Mouse (Mus musculus): ENCODE measurements around the gene Nsd2. TPM values are rescaled to one million over a fixed set of nuclear protein-coding genes. Genes with fewer than 3 reads are reported as not detected.
"Not testable (repeated sequence)": the region's sequence is repeated elsewhere in the genome, so short reads cannot be mapped to it uniquely, and the experiment has no call there.

The Nsd2 gene
- polyA plus RNA-seq, 1 experiment from 2014 or later: 37.6 TPM

DNA sequence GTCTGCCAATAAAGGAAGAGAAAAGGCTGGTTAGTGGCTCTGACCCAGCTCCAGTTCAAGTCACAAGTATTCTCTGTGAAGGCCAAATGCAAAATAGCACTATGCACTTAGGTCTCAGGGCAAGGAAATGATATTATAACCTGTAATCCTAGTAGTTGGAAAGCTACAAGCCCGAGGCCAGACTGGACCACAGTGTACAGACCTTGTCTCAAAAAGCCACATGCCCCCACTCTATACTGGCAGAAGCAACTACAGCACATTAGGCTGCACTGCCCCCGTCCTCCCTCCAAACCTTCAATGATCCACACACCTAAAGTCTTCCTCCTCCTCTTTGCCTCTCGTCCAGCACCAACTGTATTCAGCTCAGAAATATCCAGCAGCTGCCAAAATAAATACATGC is 80.8 kb downstream of the Nsd2 start:
- ATAC-seq (ENCODE audit: insufficient number of reproducible peaks, low FRiP score, low TSS enrichment, low read depth): no peak
- 87% methylated on average over 3 of the region's 3 CpGs for WGBS

DNA sequence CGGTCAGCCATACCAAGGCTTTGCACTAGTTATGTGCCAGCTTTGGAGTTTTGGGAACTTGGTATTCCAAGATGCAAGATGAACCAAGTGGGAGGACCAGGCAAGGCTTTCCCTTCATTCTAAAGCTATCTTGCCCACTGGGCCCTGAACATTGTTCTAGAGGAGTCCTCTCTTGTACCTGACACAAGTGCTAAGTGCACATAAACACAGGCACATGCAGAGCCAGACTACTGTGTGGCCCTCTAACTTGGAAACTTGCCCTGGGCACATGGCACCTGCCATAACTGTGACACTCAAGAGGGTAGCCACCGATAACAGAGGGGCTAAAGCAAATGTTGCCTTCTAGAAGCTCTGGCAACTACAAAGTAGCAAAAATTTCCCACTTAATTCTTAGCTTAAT is 82.2 kb downstream of the Nsd2 start:
- H3K4me2 ChIP-seq (replicated peaks): no peak overlapping the region
- H3K27me3 ChIP-seq: no peaks in the 10 kb centered on the region
- no peak overlapping the region for H3K4me3 ChIP-seq (replicated peaks)
- WGBS: 91% methylated on average over 2 of the region's 2 CpGs
- no peak overlapping the region for H3K27ac ChIP-seq (replicated peaks)
- H3K9ac ChIP-seq: no peak overlapping the region
- H3K4me1 ChIP-seq: no peaks in the 10 kb centered on the region
- H3K36me3 ChIP-seq: peaks cover 54% of the 10 kb centered on the region
- H3K9me3 ChIP-seq (replicated peaks): no peaks in the 10 kb centered on the region
- no peak for ATAC-seq (ENCODE audit: insufficient number of reproducible peaks, low FRiP score, low TSS enrichment, low read depth)

More for the DNA sequence above, 80.8 kb downstream of the Nsd2 start:
- no peak overlapping the region for H3K4me2 ChIP-seq (replicated peaks)
- no peaks in the 10 kb centered on the region for H3K4me1 ChIP-seq
- no peak overlapping the region for H3K9ac ChIP-seq
- H3K4me3 ChIP-seq (replicated peaks): no peak overlapping the region
- no peaks in the 10 kb centered on the region for H3K9me3 ChIP-seq (replicated peaks)
- no peak overlapping the region for H3K27ac ChIP-seq (replicated peaks)
- no peaks in the 10 kb centered on the region for H3K27me3 ChIP-seq
- H3K36me3 ChIP-seq: peaks cover 67% of the 10 kb centered on the region

DNA sequence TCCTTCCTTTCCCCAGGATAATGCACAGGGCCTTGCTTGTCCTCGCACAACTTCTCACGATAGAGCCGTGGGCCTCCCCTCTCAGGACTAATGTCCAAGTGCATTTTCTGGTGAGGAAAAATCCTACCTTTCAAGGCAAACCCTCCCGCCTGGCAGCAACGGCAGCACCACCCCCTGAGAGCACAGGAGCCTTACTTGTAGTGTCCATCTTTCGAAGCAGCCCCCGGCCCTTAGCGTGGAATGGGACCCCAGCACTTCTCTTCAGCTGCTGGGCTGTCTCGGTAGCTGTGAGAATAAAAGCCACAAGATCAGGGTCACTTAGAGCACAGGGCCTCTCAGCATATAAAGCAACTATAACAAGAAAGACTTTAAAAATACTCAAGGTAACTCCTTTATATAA is 82.7 kb downstream of the Nsd2 start:
- 91% methylated on average over 9 of the region's 9 CpGs for WGBS

DNA sequence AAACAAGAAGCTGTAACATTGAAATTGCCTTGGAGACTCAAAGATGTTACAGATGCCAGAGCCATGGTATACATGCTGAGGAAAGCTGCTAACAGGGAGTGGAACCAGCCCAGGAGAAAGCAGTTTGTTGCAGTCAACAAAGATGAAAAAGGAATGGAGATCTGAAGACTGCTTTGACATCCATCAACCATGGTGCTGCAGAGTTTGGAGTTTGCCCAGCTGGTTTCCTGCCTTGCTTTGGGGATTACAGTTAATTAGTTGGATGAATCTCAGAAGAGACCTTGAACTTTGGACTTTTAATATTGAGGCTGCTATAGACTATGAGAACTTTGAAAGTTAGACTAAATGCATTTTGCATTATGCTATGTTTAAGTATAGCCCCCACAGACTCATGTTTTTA is 94.5 kb downstream of the Nsd2 start:
- peaks cover 53% of the 10 kb centered on the region for H3K36me3 ChIP-seq

More for the DNA sequence above, 82.7 kb downstream of the Nsd2 start:
- Histone ChIP-seq H3K9ac (no peak overlapping the region), H3K27ac (replicated peaks) (no peak overlapping the region), H3K4me3 (replicated peaks) (no peak overlapping the region), H3K4me1 (no peaks in the 10 kb centered on the region), H3K9me3 (replicated peaks) (no peaks in the 10 kb centered on the region), H3K36me3 (peaks cover 51% of the 10 kb centered on the region), H3K27me3 (no peaks in the 10 kb centered on the region), H3K4me2 (replicated peaks) (no peak overlapping the region)
- no peak for ATAC-seq (ENCODE audit: insufficient number of reproducible peaks, low FRiP score, low TSS enrichment, low read depth)

DNA sequence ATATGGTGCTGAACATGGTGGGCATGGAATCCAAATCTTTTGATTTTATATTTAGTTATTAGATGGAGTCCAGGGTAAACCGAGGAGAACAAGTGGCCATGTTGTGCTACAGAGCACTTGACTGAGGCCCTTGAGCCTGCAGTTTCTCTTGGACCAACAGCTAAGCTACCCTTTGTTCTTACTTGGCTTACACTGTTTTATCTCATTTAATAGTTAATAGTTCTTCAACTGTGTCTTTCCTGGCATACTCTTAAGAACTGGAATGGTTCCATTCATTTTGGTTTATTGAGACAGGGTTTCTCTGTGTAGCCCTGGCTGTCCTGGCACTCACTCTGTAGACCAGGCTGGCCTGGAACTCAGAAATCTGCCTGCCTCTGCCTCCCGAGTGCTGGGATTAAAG is 96.1 kb downstream of the Nsd2 start:
- not testable (repeated sequence) for H3K9me3 ChIP-seq (replicated peaks); H3K4me1 ChIP-seq; ATAC-seq (ENCODE audit: insufficient number of reproducible peaks, low FRiP score, low TSS enrichment, low read depth); H3K4me2 ChIP-seq (replicated peaks); H3K27ac ChIP-seq (replicated peaks); H3K27me3 ChIP-seq; H3K9ac ChIP-seq; H3K4me3 ChIP-seq (replicated peaks)
- 95% methylated on average over 2 of the region's 2 CpGs for WGBS
- peaks cover 69% of the 10 kb centered on the region for H3K36me3 ChIP-seq

More for the DNA sequence above, 94.5 kb downstream of the Nsd2 start:
- not testable (repeated sequence) for H3K27ac ChIP-seq (replicated peaks); H3K9me3 ChIP-seq (replicated peaks); H3K9ac ChIP-seq; H3K4me2 ChIP-seq (replicated peaks); ATAC-seq (ENCODE audit: insufficient number of reproducible peaks, low FRiP score, low TSS enrichment, low read depth); H3K27me3 ChIP-seq; H3K4me1 ChIP-seq; H3K4me3 ChIP-seq (replicated peaks)

DNA sequence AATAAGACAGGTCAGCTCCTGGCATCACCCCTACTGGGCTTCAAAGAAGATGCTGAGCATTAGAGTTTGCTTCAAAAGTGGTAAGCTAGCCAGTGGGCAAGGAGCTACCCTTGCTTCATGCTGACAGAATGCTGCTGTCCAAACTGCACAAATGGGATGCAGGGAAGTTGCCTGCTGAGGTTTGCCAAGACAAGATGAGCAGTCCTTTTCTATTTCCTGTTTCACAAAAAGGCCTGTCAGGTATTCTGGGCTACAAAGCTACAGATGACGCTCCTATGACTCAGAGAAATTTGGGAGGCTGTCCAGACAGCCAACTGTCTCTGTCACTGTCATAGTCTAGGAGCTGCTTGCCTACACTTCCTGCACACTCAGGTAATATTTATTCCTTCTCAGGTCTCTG is 98.9 kb downstream of the Nsd2 start:
- peaks cover 57% of the 10 kb centered on the region for H3K36me3 ChIP-seq
- no peaks in the 10 kb centered on the region for H3K9me3 ChIP-seq (replicated peaks)

DNA sequence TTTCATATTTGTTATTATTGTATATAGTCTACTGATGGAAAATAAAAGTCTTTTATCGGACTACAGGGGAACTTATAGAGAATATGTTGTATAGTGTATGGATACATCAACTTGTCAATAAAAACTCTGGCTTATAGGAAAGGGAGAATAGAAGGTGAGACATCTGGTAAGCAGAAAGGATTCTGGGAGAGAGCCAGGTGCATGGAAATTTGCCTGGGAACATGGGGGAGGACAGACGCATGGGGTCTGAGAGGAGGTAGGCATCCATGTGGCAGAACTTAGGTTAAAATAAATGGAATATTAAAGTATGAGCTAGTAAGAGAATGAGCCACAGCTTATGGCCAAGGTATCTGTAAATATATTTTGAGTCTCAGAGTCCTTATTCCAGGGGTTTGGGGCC is 99.5 kb downstream of the Nsd2 start:
- H3K4me3 ChIP-seq (replicated peaks): no peak overlapping the region
- H3K36me3 ChIP-seq: peaks cover 55% of the 10 kb centered on the region
- no peaks in the 10 kb centered on the region for H3K27me3 ChIP-seq
- H3K4me1 ChIP-seq: no peaks in the 10 kb centered on the region
- H3K9ac ChIP-seq: no peak overlapping the region
- 93% methylated on average over 2 of the region's 2 CpGs for WGBS
- H3K27ac ChIP-seq (replicated peaks): no peak overlapping the region
- no peak overlapping the region for H3K4me2 ChIP-seq (replicated peaks)
- no peaks in the 10 kb centered on the region for H3K9me3 ChIP-seq (replicated peaks)
- ATAC-seq (ENCODE audit: insufficient number of reproducible peaks, low FRiP score, low TSS enrichment, low read depth): no peak

More for the DNA sequence above, 98.9 kb downstream of the Nsd2 start:
- 90% methylated on average over 1 of the region's 1 CpGs for WGBS
- ATAC-seq (ENCODE audit: insufficient number of reproducible peaks, low FRiP score, low TSS enrichment, low read depth): no peak
- Histone ChIP-seq H3K4me2 (replicated peaks) (no peak overlapping the region), H3K9ac (no peak overlapping the region), H3K4me3 (replicated peaks) (no peak overlapping the region), H3K27ac (replicated peaks) (no peak overlapping the region), H3K4me1 (no peaks in the 10 kb centered on the region), H3K27me3 (no peaks in the 10 kb centered on the region)

DNA sequence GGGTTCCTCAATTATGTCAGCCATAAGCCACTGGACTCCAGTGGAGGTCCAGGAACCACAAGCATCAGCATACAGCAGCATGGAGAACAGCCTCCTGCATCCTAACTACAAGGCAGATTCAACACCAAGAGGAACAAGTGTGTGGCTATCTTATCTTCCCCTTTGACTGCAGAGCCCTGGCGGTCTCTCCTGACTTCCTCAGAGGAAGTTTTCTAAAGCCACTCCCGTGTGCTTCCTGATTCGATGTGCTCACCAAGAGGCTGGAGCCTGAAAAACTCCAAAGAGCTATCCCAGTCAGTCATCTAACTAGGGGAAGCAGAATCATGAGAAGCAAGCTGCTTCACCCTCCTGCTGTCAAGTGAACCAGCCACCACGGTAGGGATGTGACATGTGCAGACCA is 100.4 kb downstream of the Nsd2 start:
- Histone ChIP-seq H3K27me3 (no peaks in the 10 kb centered on the region), H3K9ac (no peak overlapping the region), H3K4me3 (replicated peaks) (no peak overlapping the region), H3K27ac (replicated peaks) (no peak overlapping the region), H3K9me3 (replicated peaks) (no peaks in the 10 kb centered on the region), H3K4me2 (replicated peaks) (no peak overlapping the region), H3K36me3 (peaks cover 49% of the 10 kb centered on the region), H3K4me1 (no peaks in the 10 kb centered on the region)
- WGBS: 81% methylated on average over 4 of the region's 4 CpGs
- no peak for ATAC-seq (ENCODE audit: insufficient number of reproducible peaks, low FRiP score, low TSS enrichment, low read depth)

DNA sequence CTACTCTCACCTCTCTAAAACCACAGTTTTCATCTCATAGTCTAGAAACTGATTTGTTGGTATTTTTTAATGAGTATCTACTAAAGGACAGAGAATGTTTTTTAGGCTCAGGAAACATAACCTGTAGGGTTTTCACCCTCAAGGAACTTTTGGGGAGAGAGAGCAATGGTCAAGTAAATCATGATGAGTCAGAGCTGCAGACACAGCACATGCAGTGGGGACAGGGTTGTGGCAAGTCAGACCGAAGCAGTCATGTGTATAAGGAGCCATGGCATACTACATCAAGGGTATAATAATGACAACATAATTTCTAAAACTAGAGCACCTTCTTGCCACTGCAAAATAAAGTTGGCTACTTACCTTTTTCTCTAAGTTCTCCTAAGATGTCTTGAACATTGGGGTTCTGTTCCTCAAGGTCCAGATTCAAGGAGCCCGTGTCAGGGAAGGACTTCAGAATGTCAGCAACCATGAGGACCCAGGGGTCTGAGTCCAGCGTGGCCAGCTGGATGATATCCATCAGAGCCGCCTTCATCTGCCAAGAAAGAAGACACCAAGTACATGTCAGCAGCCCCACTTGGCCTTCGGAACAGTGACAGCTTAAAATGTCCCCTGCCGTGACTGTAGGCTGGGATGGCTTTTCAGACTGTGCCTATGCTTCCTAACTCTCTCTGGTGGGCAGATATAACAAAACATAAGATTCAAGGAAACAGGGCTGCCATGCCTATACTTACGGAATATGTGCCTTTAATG is 101.1 kb downstream of the Nsd2 start:
- Histone ChIP-seq H3K27ac (replicated peaks) (no peak overlapping the region), H3K9me3 (replicated peaks) (no peaks in the 10 kb centered on the region), H3K27me3 (no peaks in the 10 kb centered on the region), H3K4me2 (replicated peaks) (no peak overlapping the region), H3K9ac (no peak overlapping the region), H3K36me3 (peaks cover 49% of the 10 kb centered on the region), H3K4me1 (no peaks in the 10 kb centered on the region), H3K4me3 (replicated peaks) (no peak overlapping the region)
- WGBS: 83% methylated on average over 7 of the region's 7 CpGs
- no peak for ATAC-seq (ENCODE audit: insufficient number of reproducible peaks, low FRiP score, low TSS enrichment, low read depth)

DNA sequence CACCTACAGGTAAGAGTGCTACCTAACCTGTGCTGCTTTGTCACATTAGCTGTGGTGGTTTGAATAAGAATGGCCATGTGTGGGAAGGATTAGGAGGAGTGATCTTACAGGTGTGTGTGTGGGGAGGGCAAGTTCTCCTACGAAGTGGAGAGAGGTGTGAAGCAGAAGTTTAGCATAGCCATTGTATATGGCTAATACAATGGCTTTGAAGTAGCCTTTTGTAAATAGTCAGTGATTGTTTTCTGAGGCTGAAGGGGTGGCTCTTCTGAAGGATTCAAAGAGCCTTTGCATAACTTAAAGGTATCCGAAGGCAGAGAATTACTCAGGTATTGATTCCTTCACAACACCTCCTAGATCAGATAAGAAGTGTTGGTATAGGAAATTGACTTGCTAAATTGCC is 102.0 kb downstream of the Nsd2 start:
- ATAC-seq (ENCODE audit: insufficient number of reproducible peaks, low FRiP score, low TSS enrichment, low read depth): no peak
- Histone ChIP-seq H3K9ac (no peak overlapping the region), H3K36me3 (peaks cover 50% of the 10 kb centered on the region), H3K4me3 (replicated peaks) (no peak overlapping the region), H3K27me3 (no peaks in the 10 kb centered on the region), H3K27ac (replicated peaks) (no peak overlapping the region), H3K9me3 (replicated peaks) (no peaks in the 10 kb centered on the region), H3K4me2 (replicated peaks) (no peak overlapping the region), H3K4me1 (no peaks in the 10 kb centered on the region)
- WGBS: 49% methylated on average over 2 of the region's 2 CpGs

DNA sequence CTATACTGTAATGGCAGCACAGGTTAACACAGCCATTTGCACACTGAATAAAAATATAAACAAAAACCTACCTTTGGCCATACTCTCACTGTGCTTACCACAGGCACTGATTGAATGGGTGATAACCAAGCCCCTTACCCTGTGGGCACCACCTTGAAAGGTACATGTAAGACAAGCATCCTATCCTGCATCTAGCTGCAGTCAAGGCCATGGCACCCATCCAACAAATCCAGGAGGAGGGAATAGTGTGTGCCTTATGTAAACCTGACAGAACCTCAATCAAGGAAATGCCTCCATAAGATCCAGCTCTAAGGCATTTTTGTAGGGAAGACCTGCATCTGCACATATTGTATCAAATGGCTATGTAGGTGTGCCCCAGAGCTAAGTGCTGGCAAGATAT is 105.6 kb downstream of the Nsd2 start:
- Histone ChIP-seq H3K4me3 (replicated peaks) (no peak overlapping the region), H3K27ac (replicated peaks) (no peak overlapping the region), H3K36me3 (peaks cover 44% of the 10 kb centered on the region), H3K4me2 (replicated peaks) (no peak overlapping the region), H3K9me3 (replicated peaks) (no peaks in the 10 kb centered on the region), H3K9ac (no peak overlapping the region), H3K27me3 (no peaks in the 10 kb centered on the region), H3K4me1 (no peaks in the 10 kb centered on the region)
- no peak for ATAC-seq (ENCODE audit: insufficient number of reproducible peaks, low FRiP score, low TSS enrichment, low read depth)

DNA sequence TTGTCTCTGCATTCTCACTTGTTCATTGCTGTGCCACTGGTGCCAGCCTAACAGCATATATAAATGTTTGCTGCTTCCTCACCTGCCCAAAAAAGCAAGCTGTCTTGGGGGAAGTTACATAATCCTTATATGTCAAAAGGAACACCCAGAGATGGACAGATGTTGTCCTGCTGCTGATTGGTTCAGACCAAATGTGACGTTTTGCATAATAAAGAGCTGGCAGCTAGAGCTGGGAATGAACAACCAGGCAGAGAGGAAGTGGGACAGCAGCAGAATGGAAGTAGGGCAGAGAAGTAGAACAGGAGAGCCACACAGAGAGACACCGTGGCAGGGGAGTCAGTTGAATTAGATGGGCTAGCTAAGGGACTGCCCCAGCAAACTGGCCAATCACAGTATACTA is 111.9 kb downstream of the Nsd2 start:
- H3K4me1 ChIP-seq: peaks cover 21% of the 10 kb centered on the region
- no peak for ATAC-seq (ENCODE audit: insufficient number of reproducible peaks, low FRiP score, low TSS enrichment, low read depth)
- H3K4me2 ChIP-seq (replicated peaks): no peak overlapping the region
- no peak overlapping the region for H3K9ac ChIP-seq
- no peak overlapping the region for H3K27ac ChIP-seq (replicated peaks)
- H3K9me3 ChIP-seq (replicated peaks): no peaks in the 10 kb centered on the region
- peaks cover 24% of the 10 kb centered on the region for H3K36me3 ChIP-seq
- H3K27me3 ChIP-seq: no peaks in the 10 kb centered on the region
- no peak overlapping the region for H3K4me3 ChIP-seq (replicated peaks)
- 79% methylated on average over 2 of the region's 2 CpGs for WGBS

Measured in embryonic facial prominence, embryonic 15.5 days (tissue).